Mouse (Mus musculus) neural tube, embryonic 13.5 days (tissue): ENCODE measurements around the gene 1700001K19Rik. TPM values are rescaled to one million over a fixed set of nuclear protein-coding genes. Genes with fewer than 3 reads are reported as not detected.
"Not testable (repeated sequence)": the region's sequence is repeated elsewhere in the genome, so short reads cannot be mapped to it uniquely, and the experiment has no call there.

ENCODE experiments used
- ATAC-seq: fragments of 200-750 bp; cut with Nextera tagmentation; 2 replicates; pipeline ENCODE4 v1.8.0; 2017; ENCODE audit warnings: low read depth, mild to moderate bottlenecking, moderate TSS enrichment, moderate library complexity
- H3K27ac ChIP-seq: fragments of 300-500 bp; sonication (generic); replicated peaks from 2 replicates; pipeline ENCODE4 v1.5.1; 2015; ENCODE audit warnings: moderate library complexity, mild to moderate bottlenecking, inconsistent platforms
- H3K27me3 ChIP-seq: fragments of 300-500 bp; sonication (generic); 2 replicates; pipeline ENCODE4 v1.6.1; 2015; ENCODE audit warnings: mild to moderate bottlenecking, inconsistent platforms
- H3K36me3 ChIP-seq: fragments of 300-500 bp; sonication (generic); 2 replicates; pipeline ENCODE4 v1.6.1; 2015; ENCODE audit warnings: mild to moderate bottlenecking, inconsistent platforms
- H3K4me1 ChIP-seq: fragments of 300-500 bp; sonication (generic); replicated peaks from 2 replicates; pipeline ENCODE4 v1.6.1; 2015; ENCODE audit warnings: inconsistent platforms
- H3K4me2 ChIP-seq: fragments of 300-500 bp; sonication (generic); 2 replicates; pipeline ENCODE4 v1.6.1; 2015; ENCODE audit warnings: inconsistent platforms, mild to moderate bottlenecking, moderate library complexity
- H3K4me3 ChIP-seq: fragments of 300-500 bp; sonication (generic); 2 replicates; pipeline ENCODE4 v1.5.1; 2015; ENCODE audit warnings: mild to moderate bottlenecking, inconsistent platforms
- H3K9ac ChIP-seq: fragments of 300-500 bp; sonication (generic); 2 replicates; pipeline ENCODE4 v1.6.1; 2015; ENCODE audit warnings: moderate library complexity, mild to moderate bottlenecking, inconsistent platforms
- H3K9me3 ChIP-seq: fragments of 300-500 bp; sonication (generic); 2 replicates; pipeline ENCODE4 v1.6.1; 2016; ENCODE audit warnings: inconsistent platforms
- WGBS: fragments of 180-500 bp; shearing (Covaris S2); methylation state at CpG from one replicate; pipeline ENCODE4 v1.1.7; 2015; 5-methylcytosine and 5-hydroxymethylcytosine counted together
- polyA plus RNA-seq: library from polyadenylated mRNA; unstranded; fragments of >200 nt; fragmentation: Nextera tagmentation; extraction: Ambion mirVana; gene quantifications from 2 replicates; pipeline ENCODE4 v1.2.1, GENCODE M21; 2015

Gene 1700001K19Rik
- polyA plus RNA-seq, 1 experiment from 2014 or later, result 0.28 TPM

DNA sequence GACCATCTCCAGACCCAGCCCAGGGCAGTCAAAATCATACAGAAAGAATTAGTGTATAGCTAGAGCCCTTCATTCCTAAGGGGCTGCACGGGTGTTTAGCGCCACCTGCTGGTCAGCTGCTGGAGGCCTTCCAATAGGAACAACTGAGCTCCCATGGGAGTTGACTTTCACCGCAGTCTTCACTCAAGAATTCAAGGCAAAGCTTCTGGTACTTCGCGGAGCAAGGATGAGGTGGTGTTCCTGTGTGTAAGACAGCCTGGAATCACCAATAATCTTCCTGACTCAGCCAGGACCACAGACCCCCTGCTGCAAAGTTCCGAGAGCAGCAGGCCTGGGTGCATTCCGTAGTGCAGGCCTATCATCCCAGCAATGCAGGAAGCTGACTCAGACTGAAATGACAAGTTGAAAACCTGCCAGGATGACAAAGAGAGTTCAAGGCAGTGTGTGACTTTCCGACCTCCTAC, 20.6 kb upstream of the 1700001K19Rik start:
- Histone ChIP-seq H3K9me3 (no peaks in the 10 kb centered on the region), H3K4me3 (no peak overlapping the region), H3K4me2 (no peak overlapping the region), H3K27me3 (no peaks in the 10 kb centered on the region), H3K9ac (no peak overlapping the region), H3K36me3 (no peaks in the 10 kb centered on the region), H3K27ac (no peak overlapping the region), H3K4me1 (peaks cover 21% of the 10 kb centered on the region)
- ATAC-seq, result peak; percentile 41; the same call in 1 of the 2 replicates
- 31% methylated on average over 8 of the region's 8 CpGs for WGBS

DNA sequence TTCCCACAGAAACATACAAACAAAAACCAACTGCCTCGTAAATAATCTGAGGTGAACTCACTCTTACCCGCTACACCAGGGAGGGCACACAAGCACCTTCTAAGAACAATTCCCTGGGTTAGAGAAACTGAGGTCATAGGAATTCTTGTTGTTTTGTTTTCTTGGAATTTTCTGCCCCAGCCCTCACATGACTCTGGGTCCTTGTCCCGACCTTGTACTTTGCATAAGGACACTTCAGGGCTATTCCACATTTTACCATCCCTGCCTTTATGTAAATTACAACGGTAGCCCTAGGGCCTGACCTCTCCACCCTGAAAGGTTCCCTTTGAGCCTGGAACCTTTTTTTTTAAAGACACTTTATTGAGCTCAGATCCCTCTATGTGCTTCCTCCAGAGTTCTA, 20.1 kb upstream of the 1700001K19Rik start, which contains the start of gene Hsp90aa1:
Gene Hsp90aa1 (minus strand): TSS at position 173 of the 400 bp plus-strand sequence.
- Histone ChIP-seq H3K9ac (no peak within 1 kb of the TSS), H3K4me1 (peaks cover 19% of the 10 kb centered on the region), H3K27me3 (no peaks in the 10 kb centered on the region), H3K9me3 (no peaks in the 10 kb centered on the region), H3K4me2 (no peak within 1 kb of the TSS), H3K36me3 (no peaks in the 10 kb centered on the region), H3K4me3 (no peak within 1 kb of the TSS), H3K27ac (no peak within 1 kb of the TSS)
- WGBS, result 38% methylated on average over 4 of the region's 4 CpGs
- ATAC-seq, result no peak

DNA sequence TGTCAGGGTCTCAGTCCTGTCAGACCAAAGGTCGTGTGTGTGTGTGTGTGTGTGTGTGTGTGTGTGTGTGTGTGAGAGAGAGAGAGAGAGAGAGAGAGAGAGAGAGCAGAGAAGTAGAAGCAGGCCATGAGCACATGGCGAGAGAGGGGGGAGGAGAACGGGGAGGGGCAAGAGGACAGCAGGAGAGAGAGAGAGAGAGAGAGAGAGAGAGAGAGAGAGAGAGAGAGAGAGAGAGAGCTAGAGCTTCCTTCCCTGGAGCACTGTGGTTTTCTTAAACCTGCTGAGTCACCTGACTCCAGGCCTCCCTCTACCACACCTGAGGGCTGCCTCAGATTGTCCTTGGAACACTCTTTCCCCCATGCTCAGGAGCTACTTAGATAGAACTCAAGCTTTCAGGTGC, 18.9 kb upstream of the 1700001K19Rik start:
- H3K9ac ChIP-seq, H3K27ac ChIP-seq, H3K36me3 ChIP-seq, H3K4me3 ChIP-seq, H3K4me2 ChIP-seq, ATAC-seq, H3K27me3 ChIP-seq, H3K9me3 ChIP-seq: not testable (repeated sequence)
- H3K4me1 ChIP-seq, result peaks cover 12% of the 10 kb centered on the region
- 33% methylated on average over 2 of the region's 3 CpGs for WGBS

DNA sequence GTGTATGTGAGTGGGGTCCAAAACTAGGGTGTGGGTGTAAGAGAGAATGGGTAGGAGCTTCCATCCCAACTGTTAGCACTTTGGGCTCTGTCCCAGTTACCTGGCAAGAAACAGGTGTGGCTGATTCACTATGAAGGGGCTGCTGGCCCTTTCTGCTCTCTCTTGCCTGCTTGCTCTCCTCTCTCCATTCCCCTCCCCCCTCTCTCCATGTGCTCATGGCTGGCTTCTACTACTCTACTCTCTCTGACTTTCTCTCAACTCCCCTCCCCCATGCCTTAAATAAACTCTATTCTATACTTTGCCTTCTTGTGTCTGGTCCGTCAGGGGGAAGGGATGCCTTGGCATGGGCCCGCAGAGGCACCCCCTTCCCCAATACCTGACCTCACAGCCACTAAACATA, 18.3 kb upstream of the 1700001K19Rik start:
- no peaks in the 10 kb centered on the region for H3K9me3 ChIP-seq
- no peak overlapping the region for H3K4me3 ChIP-seq
- no peak overlapping the region for H3K27ac ChIP-seq
- H3K9ac ChIP-seq, result no peak overlapping the region
- no peaks in the 10 kb centered on the region for H3K27me3 ChIP-seq
- no peak for ATAC-seq
- H3K4me1 ChIP-seq, result peaks cover 6% of the 10 kb centered on the region
- 74% methylated on average over 2 of the region's 2 CpGs for WGBS
- no peaks in the 10 kb centered on the region for H3K36me3 ChIP-seq
- H3K4me2 ChIP-seq, result no peak overlapping the region

DNA sequence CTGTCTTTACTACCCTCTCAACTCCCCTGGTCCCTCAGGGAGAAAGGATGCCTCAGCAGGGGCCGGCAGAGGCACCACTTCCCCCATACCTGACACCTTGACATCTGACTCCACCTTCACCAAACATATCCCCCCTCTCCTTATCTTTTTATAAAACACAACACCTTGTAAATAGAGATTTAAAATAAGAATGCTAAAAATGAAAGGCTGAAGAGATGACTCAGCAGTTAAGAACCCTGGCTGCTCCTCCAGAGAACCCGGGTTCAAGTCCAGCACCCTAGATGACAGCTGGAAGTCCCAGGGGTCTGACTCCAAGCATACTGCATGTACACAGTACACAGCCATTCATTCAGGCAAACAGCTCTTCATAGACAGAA, 16.7 kb upstream of the 1700001K19Rik start:
- Histone ChIP-seq H3K36me3 (peaks cover 7% of the 10 kb centered on the region), H3K9me3 (no peaks in the 10 kb centered on the region), H3K4me3 (no peak overlapping the region), H3K9ac (0 out of 2 replicates have a peak overlapping the region, but pooled peaks have one; percentile 8), H3K4me1 (peaks cover 13% of the 10 kb centered on the region), H3K27me3 (no peaks in the 10 kb centered on the region), H3K27ac (no peak overlapping the region), H3K4me2 (no peak overlapping the region)
- ATAC-seq, result no peak
- WGBS, result 65% methylated on average over 2 of the region's 2 CpGs

DNA sequence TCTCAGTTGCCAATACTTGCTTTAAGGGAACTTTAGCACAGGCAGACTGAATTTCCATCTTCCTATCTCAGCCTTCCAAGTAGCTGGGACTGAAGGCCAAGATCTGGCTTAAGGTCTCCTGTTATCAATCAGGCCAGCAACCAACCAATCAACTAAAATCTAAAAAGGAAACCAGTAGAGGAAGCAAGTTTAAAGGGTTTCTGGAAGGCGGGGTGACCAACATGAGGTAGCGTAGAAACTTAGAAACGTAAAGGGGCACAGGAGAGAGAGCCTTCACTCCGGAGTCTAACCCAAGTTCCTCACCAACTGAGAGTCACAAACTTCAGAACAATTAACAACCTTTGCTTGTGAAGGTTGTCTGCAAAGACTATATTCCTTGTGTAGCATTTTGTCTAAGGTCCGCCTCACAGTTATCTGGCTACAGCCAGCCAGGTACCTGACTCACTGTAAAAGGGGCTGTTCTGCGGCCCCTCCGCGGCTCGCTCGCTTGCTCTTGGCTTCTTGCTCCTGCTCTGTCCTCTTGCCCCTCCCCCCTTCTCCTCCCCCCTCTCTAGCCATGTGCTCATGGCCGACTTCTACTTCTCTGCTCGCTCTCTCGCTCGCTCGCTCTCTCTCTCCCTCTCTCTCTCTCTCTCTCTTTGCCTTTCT, 16.2 kb upstream of the 1700001K19Rik start:
- H3K36me3 ChIP-seq, result peaks cover 12% of the 10 kb centered on the region
- H3K27me3 ChIP-seq, result no peaks in the 10 kb centered on the region
- H3K4me2 ChIP-seq, result no peak overlapping the region
- WGBS, result 43% methylated on average over 15 of the region's 15 CpGs
- no peak overlapping the region for H3K27ac ChIP-seq
- no peaks in the 10 kb centered on the region for H3K9me3 ChIP-seq
- ATAC-seq, result no peak
- no peak overlapping the region for H3K4me3 ChIP-seq
- H3K4me1 ChIP-seq, result peaks cover 17% of the 10 kb centered on the region
- 0 out of 2 replicates have a peak overlapping the region, but pooled peaks have one; percentile 8 for H3K9ac ChIP-seq

DNA sequence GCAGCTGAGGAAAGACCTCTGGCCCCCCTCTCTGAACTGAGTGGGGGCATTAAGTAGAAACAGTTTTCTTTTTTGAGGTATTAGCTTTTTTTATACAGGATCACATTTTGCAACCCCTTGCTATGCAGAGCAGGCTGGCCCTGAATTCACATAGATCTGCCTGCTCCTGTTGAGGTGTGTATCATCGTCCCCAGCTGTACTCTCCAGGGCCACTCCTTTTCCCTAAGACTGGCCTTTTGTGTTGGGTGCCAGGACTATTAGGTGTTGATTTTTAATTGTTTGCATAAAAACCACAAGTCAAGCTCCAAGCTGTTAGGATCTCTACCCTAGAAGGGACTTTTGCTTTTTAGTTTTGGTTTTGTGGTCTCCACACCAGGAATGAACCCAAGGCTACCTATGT, 15.7 kb upstream of the 1700001K19Rik start:
- Histone ChIP-seq H3K36me3 (peaks cover 16% of the 10 kb centered on the region), H3K9ac (no peak overlapping the region), H3K27me3 (no peaks in the 10 kb centered on the region), H3K4me2 (no peak overlapping the region), H3K27ac (no peak overlapping the region), H3K9me3 (no peaks in the 10 kb centered on the region), H3K4me1 (peaks cover 21% of the 10 kb centered on the region), H3K4me3 (no peak overlapping the region)
- no peak for ATAC-seq
- 82% methylated on average over 1 of the region's 1 CpGs for WGBS

DNA sequence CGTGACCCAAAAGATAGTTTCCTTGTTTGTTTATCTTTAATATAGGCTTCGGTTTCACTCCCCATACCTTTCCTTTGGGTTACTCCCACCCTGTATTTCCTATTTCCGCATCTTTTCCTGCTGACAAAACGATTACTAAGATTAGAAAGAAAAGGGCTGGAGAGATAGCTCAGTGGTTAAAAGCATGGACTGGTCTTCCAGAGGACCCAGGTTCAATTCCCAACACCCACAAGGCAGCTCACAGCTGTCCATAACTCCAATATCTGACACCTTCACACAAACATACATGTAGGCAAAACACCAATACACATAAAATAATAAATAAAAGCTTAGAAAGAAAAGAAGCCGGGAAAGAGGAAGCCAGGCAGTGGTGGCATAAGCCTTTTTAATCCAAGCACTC, 15.0 kb upstream of the 1700001K19Rik start:
- Histone ChIP-seq H3K4me1 (peaks cover 24% of the 10 kb centered on the region), H3K36me3 (peaks cover 21% of the 10 kb centered on the region), H3K27ac (no peak overlapping the region), H3K9ac (no peak overlapping the region), H3K4me3 (no peak overlapping the region), H3K4me2 (no peak overlapping the region), H3K9me3 (no peaks in the 10 kb centered on the region), H3K27me3 (no peaks in the 10 kb centered on the region)
- ATAC-seq, result no peak
- 79% methylated on average over 5 of the region's 5 CpGs for WGBS

DNA sequence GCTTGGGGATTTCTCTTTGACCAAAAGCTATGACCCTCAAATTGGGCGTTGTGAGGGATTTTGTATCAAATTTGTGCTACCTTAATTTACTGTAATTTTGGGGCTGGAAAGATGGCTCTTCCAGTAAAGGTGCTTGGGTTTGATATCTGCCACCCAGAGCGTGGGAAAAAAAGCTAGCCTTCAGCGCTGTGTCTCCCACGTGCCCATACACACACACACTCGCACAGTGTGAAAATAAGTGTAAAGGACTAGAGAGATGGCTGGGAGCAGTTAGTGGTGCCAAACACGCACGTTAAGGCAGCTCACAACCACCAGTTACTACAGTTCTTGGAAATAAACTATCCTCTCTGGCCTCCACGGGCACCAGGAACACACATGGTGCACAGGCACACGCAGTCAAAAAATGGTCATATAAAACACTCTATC, 14.6 kb upstream of the 1700001K19Rik start:
- Histone ChIP-seq H3K9ac (peak overlapping the region; percentile 82), H3K27ac (peak overlapping the region; percentile 93), H3K4me3 (peak overlapping the region; percentile 91), H3K9me3 (no peaks in the 10 kb centered on the region), H3K4me1 (peaks cover 24% of the 10 kb centered on the region), H3K36me3 (peaks cover 24% of the 10 kb centered on the region), H3K4me2 (peak overlapping the region; percentile 68), H3K27me3 (no peaks in the 10 kb centered on the region)
- 54% methylated on average over 9 of the region's 9 CpGs for WGBS
- peak; percentile 19; the same call in 1 of the 2 replicates for ATAC-seq

DNA sequence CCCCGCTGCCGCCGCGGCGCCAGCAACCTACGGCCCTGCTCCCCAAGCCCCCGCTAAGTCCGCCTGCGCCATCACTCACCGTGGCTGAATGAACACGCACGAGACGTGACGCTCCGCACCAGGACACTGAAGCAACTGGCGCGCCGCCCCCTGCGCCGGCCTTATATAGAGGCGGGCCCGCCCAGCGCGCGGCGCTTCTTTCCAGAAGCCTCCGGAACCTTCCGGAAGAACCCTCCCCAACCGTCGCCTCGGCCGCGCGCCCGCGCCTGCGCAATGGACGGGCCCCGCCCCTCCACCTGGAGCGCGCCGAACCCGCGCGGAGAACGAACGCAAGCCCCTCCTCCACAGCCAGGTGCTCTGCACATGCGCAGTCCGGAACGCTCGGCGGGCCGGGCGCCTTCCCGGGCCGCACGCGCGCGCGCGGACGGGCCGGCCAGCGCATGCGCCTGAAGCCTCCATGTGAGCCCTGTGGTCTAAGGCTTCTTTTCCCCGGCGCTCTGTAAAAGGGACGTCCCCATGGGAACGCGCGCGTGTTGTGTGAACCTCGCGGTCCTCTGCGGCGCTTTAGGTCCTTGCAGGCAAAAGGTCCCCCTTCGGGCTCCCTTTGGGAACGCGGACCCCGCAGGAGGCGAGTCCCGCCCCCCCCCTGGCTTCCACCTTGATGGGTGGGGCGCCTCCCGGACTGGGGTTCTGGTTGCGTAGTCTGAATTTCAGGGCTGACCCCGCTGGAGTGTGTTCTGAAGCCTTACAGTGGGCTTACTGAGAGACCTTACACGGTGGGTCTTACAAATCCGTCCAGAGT, 14.0 kb upstream of the 1700001K19Rik start:
- Histone ChIP-seq H3K9me3 (no peaks in the 10 kb centered on the region), H3K4me3 (peak overlapping the region; percentile 91), H3K4me1 (peaks cover 24% of the 10 kb centered on the region), H3K4me2 (peak overlapping the region; percentile 68), H3K9ac (peak overlapping the region; percentile 99), H3K27ac (peak overlapping the region; percentile 98), H3K36me3 (peaks cover 30% of the 10 kb centered on the region), H3K27me3 (no peaks in the 10 kb centered on the region)
- ATAC-seq, result peak; percentile 96
- under 1% methylated on average over 89 of the region's 89 CpGs for WGBS

DNA sequence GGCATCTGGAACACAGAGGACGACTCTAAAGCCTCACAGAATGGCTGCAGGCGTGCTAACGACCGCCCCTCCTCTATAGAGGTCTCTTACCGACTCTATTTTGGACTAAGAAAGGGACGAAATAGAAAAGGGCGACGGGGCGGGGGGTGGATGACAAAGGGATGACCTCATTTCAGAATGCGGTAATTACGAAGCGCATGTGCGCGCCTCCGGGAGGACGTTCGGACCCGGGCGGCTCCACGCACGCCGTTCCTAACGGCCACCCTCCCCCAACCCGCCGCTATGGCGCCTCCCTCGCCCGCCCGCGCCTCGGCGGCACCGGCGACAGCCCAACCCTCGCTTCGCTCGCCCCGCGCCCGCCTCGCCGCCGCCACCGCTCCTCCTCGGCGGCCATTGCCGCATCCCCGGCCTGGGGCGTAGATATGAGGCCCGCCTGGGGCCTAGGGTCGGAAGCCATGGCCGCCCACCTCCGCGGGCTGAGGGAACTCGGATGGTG, 13.3 kb upstream of the 1700001K19Rik start:
- peak; percentile 71 for ATAC-seq
- 0% methylated on average over 55 of the region's 55 CpGs for WGBS

DNA sequence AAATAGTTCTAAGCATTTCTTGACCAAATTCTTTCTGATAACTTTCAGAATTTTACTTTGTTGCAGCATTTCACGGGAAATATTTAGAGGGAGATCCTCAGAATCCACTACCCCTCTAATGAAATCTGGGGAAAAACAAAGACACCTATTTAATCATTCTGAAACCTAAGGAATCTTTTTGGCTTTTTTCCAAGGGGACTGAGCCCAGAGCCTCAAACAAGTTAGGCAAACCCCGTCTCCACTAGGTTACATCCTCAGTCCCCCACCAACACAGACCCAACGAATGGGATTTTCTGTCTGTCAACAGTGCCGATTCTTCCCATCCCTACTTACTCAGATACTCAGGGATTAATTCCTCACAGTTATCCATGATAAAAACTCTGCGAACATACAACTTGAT, 11.0 kb upstream of the 1700001K19Rik start:
- H3K4me2 ChIP-seq, H3K9ac ChIP-seq, H3K4me3 ChIP-seq, H3K9me3 ChIP-seq, H3K27me3 ChIP-seq, ATAC-seq, H3K27ac ChIP-seq: not testable (repeated sequence)
- peaks cover 54% of the 10 kb centered on the region for H3K36me3 ChIP-seq
- 78% methylated on average over 5 of the region's 5 CpGs for WGBS
- H3K4me1 ChIP-seq, result peaks cover 24% of the 10 kb centered on the region

More for the DNA sequence above, 13.3 kb upstream of the 1700001K19Rik start:
- Histone ChIP-seq H3K27me3 (no peaks in the 10 kb centered on the region), H3K4me2 (peak overlapping the region; percentile 67), H3K4me3 (peak overlapping the region; percentile 91), H3K4me1 (peaks cover 24% of the 10 kb centered on the region), H3K9ac (peak overlapping the region; percentile 99), H3K36me3 (peaks cover 32% of the 10 kb centered on the region), H3K27ac (peak overlapping the region; percentile 98), H3K9me3 (no peaks in the 10 kb centered on the region)
